Mouse (Mus musculus) CH12.LX (cell line): ENCODE measurements around the gene G430095P16Rik.

Experiments
- CTCF ChIP-seq, 2 experiments: IDR thresholded peaks in 1 of 2; conservative IDR thresholded peaks in 1 of 2; 2 replicates each; pipeline ENCODE4 v1.5.1; 2011 to 2012; ENCODE audit warnings: low read depth in 2 of 2, low read length in 2 of 2, improper control_type of control experiment in 1 of 2, inconsistent platforms in 1 of 2, mild to moderate bottlenecking in 1 of 2, moderate library complexity in 1 of 2
- KAT2A ChIP-seq: IDR thresholded peaks from 2 replicates; pipeline ENCODE4 v1.6.1; 2012; ENCODE audit warnings: low read length, improper control_type of control experiment, inconsistent platforms; ENCODE audit not compliant: insufficient replicate concordance

- TF ChIP-seq KAT2A (no peak), CTCF (conservative IDR thresholded peaks at IDR 0.05 in 1 of 2, IDR thresholded peaks at IDR 0.05 in 1 of 2; ENCODE audit: low read depth in 2 of 2, low read length in 2 of 2) (no peak)
These were observed 1.9 kb downstream of the G430095P16Rik start for GRCm38 (mm10) chr8:84724683-84725082.
